Mouse (Mus musculus): ENCODE measurements around the gene Krt10.
A peak's percentile ranks its signal among the peaks of the same experiment; 100 is the strongest.

Gene Krt10

DNA sequence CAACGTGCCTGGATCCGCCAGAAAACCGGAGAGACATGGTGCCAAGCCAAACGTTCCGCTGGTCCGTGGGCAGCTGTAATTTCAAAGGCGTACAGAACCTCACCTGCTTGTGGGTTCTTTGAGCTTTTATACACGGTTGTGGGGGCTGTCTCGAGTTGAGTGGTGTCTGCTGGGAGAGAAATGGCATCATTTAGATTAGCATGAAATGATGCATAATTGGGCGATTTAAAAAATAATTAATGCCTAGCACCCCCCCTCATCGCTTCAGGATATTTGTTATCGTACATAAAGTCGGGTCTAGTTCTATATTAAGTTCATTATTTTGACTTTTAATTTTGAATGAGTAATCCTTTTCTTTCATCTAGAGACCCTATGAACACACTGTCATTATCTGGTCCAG is 14.4 kb downstream of the Krt10 start, which contains the start of gene Krt28:
Krt28 (minus strand) TSS at position 101 of the 400 bp plus-strand sequence.
- no peak for DNase-seq (ENCODE audit: low read depth, low spot score)

DNA sequence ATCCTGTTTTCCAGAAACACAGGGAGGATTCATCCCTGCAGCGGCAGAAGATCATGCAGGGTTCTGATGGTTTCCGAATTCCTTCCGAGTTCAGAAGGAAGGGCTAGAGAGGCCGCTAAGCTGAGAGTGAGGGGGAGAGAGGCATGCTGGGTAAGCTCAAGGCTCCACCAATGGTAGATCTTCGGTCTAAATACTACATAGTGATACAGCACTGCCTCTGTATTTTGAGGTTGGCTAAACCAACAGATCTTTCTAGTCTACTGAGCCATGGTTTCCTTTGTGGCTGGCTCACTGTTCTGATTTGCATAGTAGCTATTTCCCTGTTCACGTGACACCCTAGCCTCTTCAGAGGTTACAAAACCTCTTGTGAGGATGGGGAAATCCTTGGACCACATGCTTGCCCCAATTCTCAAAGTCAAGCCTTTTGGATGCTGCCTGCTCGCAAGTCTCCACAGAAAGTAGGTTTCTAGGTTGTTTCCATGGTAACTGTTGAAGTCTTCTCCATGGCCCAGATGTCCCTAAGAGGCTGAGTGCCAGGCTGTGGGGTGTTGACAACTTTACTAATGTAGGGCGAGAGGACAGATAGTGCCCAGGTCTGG is 19.2 kb downstream of the Krt10 start:
- peak; percentile 17 for DNase-seq (ENCODE audit: low read depth, low spot score)

DNA sequence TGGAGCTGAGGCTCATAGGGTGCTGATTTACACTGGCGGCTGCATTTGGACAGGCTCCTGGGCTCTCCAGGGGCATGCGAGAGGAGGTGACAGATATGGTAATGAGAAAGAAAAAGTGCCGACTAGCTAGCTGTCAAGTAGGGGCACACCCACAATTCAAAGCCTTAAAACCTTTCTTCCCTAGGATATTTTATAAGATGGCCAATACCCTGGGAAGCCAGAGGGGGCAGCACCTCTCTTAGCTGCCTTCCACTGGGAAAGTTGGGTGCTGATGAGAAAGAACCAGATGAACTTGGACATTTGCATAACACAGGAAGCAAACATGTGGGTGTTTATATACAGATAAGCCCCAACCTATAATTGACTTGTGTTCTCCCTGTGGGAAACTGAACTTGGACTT is 19.9 kb downstream of the Krt10 start:
- DNase-seq (ENCODE audit: low read depth, low spot score): no peak

DNA sequence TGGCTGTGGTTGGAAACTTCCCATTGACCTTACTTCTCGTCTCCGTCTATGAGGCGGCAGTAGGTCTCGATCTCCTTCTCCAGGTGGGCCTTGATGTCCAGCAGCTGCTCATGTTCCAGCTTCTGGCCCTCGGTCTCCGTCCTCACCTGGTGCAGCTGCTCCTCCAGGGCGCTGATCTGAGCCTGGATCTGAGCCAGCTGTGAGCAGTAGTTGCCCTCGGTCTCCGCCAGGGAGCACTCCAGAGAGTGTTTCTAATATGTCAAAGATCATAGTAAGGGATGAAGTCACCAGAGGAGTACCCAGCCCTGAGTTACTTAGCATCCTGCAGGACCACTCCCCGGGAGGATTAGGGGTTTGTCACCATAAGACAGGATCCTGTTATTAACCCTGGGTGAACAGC is 22.4 kb downstream of the Krt10 start:
- peak; percentile 16 for DNase-seq (ENCODE audit: low read depth, low spot score)

DNA sequence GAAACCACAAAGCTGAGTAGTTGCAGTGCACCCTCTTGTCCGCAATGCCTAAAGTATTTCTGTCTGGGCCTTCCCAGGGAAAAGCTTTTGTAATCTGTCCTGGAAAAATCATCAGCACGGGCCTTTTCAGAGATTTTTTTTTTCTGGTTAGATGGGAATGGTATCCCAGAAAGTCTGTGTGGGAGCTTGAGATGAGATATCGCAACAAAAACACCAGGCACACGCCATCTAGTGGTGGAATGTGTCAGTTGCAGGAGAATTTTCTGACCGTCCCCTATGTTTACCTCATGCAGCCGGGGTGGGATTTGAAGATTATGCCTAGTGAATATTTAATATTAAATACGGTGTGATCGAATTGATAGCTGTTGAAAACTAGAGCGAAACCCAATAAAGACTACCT is 24.8 kb downstream of the Krt10 start:
- DNase-seq (ENCODE audit: low read depth, low spot score): peak; percentile 56

DNA sequence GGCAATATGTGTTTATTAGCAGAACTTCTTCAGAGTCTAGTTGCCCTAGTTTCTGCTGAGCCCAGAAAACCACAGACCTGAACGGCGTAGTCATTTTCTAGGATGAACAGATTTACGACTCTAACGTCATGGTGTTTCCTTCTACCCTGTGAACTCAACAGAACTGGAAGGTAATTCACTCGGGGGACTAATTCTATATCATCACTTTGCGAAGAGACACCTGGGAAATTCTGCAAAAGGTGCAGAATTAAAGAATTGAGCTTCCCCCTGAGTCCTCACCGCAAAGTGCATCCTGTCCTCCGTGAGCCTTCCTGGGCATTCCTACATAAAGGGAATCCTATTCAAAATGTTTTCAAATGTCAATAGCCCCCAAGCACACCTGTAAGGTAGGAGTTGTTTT is 27.7 kb downstream of the Krt10 start:
- DNase-seq (ENCODE audit: low read depth, low spot score): no peak

DNA sequence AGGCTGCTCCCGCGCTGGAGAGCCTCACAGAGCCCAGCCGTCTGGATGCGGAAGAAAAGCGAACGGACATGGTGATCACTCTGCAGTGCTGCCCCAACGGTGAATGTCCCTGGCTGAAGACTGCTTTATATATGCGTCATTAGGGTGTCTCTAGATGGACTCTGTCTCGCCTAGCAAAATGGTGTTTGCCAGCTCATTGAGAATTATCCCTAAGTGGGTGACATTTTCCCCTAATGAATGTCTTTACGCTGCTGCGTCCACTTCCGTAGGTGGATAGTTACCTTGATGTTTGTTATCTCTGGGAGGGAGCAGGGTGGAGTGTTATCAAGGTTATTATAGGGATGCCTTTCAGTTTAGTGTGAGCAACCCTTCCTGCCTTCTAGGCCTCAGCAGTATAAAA is 38.2 kb downstream of the Krt10 start, which contains the start of gene Krt27:
Krt27 (minus strand) TSS at position 101 of the 400 bp plus-strand sequence.
- no peak for DNase-seq (ENCODE audit: low read depth, low spot score)

DNA sequence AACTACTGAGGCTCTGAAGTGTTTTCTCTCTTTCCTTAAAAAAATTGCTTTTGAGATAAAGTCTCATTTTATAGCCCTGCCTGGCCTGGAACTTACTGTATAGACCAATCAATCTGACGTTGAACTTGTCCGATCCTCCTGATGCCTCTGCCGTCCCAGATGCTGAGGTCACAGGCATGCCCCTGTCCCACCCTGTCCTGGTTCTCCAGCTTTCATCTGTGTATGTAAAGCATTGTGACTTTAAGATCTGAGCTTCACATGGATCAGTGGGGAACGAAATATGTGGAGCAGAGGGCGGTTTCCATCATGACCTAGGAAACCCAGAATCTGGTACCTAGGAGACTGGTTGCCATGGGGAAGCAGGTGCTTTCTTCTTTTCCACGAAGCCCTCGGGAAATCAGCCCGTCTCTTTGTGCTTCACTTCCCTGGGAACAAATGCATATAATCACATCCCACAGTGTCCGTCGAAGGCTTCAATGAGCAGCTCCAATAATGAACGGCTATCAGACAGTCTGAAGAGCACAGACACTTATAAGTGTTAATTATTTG is 49.8 kb downstream of the Krt10 start:
- DNase-seq (ENCODE audit: low read depth, low spot score): no peak

DNA sequence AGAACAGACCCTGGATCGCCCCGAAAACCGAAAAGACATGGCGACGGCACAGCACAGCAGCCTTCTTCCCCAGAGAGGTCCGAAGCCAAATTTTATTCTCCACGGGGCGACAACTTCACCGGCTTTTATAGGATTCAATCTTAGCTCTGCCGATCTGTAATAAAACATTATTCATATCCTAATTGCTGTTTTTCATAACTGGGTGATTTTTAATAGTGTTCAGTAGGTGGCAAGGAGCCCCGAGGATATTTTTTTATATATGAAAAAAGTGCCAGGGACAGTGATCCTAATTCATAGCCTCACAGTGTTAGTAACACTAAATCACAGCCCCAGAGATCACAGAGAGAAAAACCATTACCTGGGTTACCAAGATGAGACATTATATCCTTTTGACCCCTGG is 51.3 kb downstream of the Krt10 start, which contains the start of gene Krt26:
Krt26 (minus strand) TSS at position 101 of the 400 bp plus-strand sequence.
- no peak for DNase-seq (ENCODE audit: low read depth, low spot score)

Data from CD4-positive, CD25-positive, alpha-beta regulatory T cell, adult 2 months (primary cell).